Mouse (Mus musculus): ENCODE data around the gene Zfp365.
A peak's percentile ranks its signal among the peaks of the same experiment; 100 is the strongest.

Gene Zfp365

GRCm38 (mm10) chr10:67841596-67841995 is 70.9 kb downstream of the Zfp365 start:
- DNase-seq (ENCODE audit: low spot score in 2 of 2), result no peak

- DNase-seq (ENCODE audit: low spot score in 2 of 2), result no peak
Observed at GRCm38 (mm10) chr10:67840735-67841134, 71.7 kb downstream of the Zfp365 start.

DNA sequence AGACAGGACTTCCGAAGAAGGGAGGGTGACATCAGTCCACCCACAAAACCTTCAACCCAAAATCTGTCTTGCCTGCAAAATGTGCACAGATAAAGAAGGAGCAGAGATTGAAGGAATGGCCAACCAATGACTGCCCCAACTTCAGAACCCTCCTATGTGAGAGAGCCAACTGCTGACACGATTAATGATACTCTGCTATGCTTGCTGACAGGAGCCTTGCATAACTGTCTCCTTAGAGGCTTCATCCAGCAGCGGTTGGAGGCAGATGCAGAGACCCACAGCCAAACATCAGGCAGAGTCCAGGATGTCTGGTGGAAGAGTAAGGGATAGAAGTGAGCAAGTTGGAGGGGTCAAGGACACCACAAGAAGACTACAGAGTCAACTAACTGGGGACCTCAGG is 73.3 kb downstream of the Zfp365 start:
- no peak for DNase-seq (ENCODE audit: low spot score in 2 of 2)

- peak in 1 of 2 experiments; percentile 21 for DNase-seq (ENCODE audit: low spot score in 2 of 2)
Observed at GRCm38 (mm10) chr10:67836426-67836825, 76.0 kb downstream of the Zfp365 start.
